In the genomic region with DNA sequence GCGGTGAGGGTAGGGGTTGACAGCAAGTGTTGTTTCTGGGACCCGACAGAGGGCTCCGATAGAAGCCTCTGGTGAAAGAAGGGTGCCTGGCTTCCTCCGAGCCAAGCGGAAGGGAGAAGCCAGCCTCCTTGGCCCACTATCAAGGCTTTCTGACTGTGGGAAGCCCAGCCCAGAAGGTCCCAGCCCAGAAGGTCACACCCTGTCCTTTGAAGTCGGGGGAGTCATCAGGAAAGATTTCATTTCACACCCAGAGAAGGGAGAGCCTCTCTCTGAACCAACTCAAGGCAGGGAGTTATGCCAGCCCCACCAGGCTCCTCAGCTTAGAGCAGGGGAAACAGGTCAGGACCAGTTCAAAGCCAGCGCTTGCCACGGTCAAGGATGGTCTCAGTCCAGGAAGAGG, we compare ENCODE assay signal across 9 mouse cellular contexts.
DNase-seq lines count a peak whose midpoint lies in the region; ATAC-seq lines count a peak whose summit lies in the region.
"Had no signal": no experiment of that assay in that cellular context is flagged by ENCODE, and none has a peak within 500 bp of the region (broad histone marks: within the 10 kb centered on the region; RNA-seq: fewer than 3 reads in every experiment).

No protein-coding gene starts in this region.

- ATAC-seq in forebrain, embryonic 13.5 days: no peak
- ATAC-seq in forebrain, embryonic 16.5 days: no peak
- ATAC-seq in heart, embryonic 16.5 days (replicated peaks; ENCODE audit: extremely low read depth, insufficient read depth, low FRiP score): peak; percentile 42; the same call in 1 of the 2 replicates

- H3K4me1 ChIP-seq in forebrain, embryonic 13.5 days: 0 out of 2 replicates have a peak, but pooled peaks cover 3% of the 10 kb centered on the region
- no peaks in the 10 kb centered on the region for H3K4me1 ChIP-seq in forebrain, embryonic 16.5 days (replicated peaks; ENCODE audit: control insufficient read depth, insufficient read depth, low read length)
- H3K4me1 ChIP-seq in heart, embryonic 16.5 days (ENCODE audit: control insufficient read depth, insufficient read depth, low read length): peaks cover 6% of the 10 kb centered on the region

- peak overlapping the region; percentile 10; the same call in 1 of the 2 replicates for H3K27ac ChIP-seq in forebrain, embryonic 13.5 days
- no peak overlapping the region for H3K27ac ChIP-seq in forebrain, embryonic 16.5 days (ENCODE audit: low read length)
- no peak overlapping the region for H3K27ac ChIP-seq in heart, embryonic 16.5 days (ENCODE audit: low read length)
- H3K27ac ChIP-seq: liver, embryonic 14.5 days had no signal

- peaks cover 6% of the 10 kb centered on the region; the same call in 1 of the 2 replicates for H3K9me3 ChIP-seq in forebrain, embryonic 13.5 days (replicated peaks)
- no peaks in the 10 kb centered on the region for H3K9me3 ChIP-seq in forebrain, embryonic 16.5 days (ENCODE audit: control insufficient read depth, low read length)
- H3K9me3 ChIP-seq in heart, embryonic 16.5 days (replicated peaks; ENCODE audit: control insufficient read depth, low read length): peaks cover 5% of the 10 kb centered on the region

- no peaks in the 10 kb centered on the region for H3K36me3 ChIP-seq in forebrain, embryonic 13.5 days (ENCODE audit: poor library complexity, severe bottlenecking)
- H3K36me3 ChIP-seq in forebrain, embryonic 16.5 days (ENCODE audit: control insufficient read depth, insufficient read depth): no peaks in the 10 kb centered on the region
- H3K36me3 ChIP-seq in heart, embryonic 16.5 days (ENCODE audit: control insufficient read depth, insufficient read depth): no peaks in the 10 kb centered on the region

- no peak overlapping the region for H3K4me3 ChIP-seq in forebrain, embryonic 13.5 days
- H3K4me3 ChIP-seq in forebrain, embryonic 16.5 days (replicated peaks; ENCODE audit: low read length): no peak overlapping the region
- no peak overlapping the region for H3K4me3 ChIP-seq in heart, embryonic 16.5 days (ENCODE audit: low read length)

- no peak overlapping the region for H3K4me2 ChIP-seq in forebrain, embryonic 13.5 days
- H3K4me2 ChIP-seq in forebrain, embryonic 16.5 days (ENCODE audit: low read length): no peak overlapping the region
- H3K4me2 ChIP-seq in heart, embryonic 16.5 days (ENCODE audit: low read depth, low read length): peak overlapping the region; percentile 9; the same call in 1 of the 2 replicates

- no peak overlapping the region for H3K9ac ChIP-seq in forebrain, embryonic 13.5 days
- H3K9ac ChIP-seq in forebrain, embryonic 16.5 days (replicated peaks; ENCODE audit: low read depth, low read length): no peak overlapping the region
- H3K9ac ChIP-seq in heart, embryonic 16.5 days (ENCODE audit: low read length): no peak overlapping the region
- H3K9ac ChIP-seq: liver, embryonic 14.5 days had no signal

- no peaks in the 10 kb centered on the region for H3K27me3 ChIP-seq in forebrain, embryonic 13.5 days
- H3K27me3 ChIP-seq in forebrain, embryonic 16.5 days (replicated peaks; ENCODE audit: control insufficient read depth, insufficient read depth, low read length): no peaks in the 10 kb centered on the region
- H3K27me3 ChIP-seq in heart, embryonic 16.5 days (ENCODE audit: control insufficient read depth, insufficient read depth, low read length): no peaks in the 10 kb centered on the region

- 92% methylated on average over 8 of the region's 8 CpGs for WGBS in forebrain, embryonic 13.5 days
- WGBS in forebrain, embryonic 16.5 days: 77% methylated on average over 8 of the region's 8 CpGs
- WGBS in heart, embryonic 16.5 days: 42% methylated on average over 8 of the region's 8 CpGs

- DNase-seq in adrenal gland, adult 18-20 months (ENCODE audit: low spot score in 2 of 2): peak; percentile 57 to 72
- DNase-seq in lung, postnatal 14 days: peak; percentile 80
- no peak for DNase-seq in cerebellum, postnatal 36 days
- no peak for DNase-seq in MN1 (ENCODE audit: low spot score)
- DNase-seq in thymus, adult 18-20 months: no peak

Comparison
In these comparisons a context has a peak if more than half of its experiments do, and no peak if none do; other contexts are left out.
1. DNase-seq: peak in adrenal gland, adult 18-20 months (2 of 2) and lung, postnatal 14 days (single experiment); none in cerebellum, postnatal 36 days (0 of 2), MN1 (single experiment) and thymus, adult 18-20 months (0 of 2).